Mouse (Mus musculus): ENCODE measurements around the gene Taldo1.
A peak's percentile ranks its signal among the peaks of the same experiment; 100 is the strongest.

Taldo1 gene

DNA sequence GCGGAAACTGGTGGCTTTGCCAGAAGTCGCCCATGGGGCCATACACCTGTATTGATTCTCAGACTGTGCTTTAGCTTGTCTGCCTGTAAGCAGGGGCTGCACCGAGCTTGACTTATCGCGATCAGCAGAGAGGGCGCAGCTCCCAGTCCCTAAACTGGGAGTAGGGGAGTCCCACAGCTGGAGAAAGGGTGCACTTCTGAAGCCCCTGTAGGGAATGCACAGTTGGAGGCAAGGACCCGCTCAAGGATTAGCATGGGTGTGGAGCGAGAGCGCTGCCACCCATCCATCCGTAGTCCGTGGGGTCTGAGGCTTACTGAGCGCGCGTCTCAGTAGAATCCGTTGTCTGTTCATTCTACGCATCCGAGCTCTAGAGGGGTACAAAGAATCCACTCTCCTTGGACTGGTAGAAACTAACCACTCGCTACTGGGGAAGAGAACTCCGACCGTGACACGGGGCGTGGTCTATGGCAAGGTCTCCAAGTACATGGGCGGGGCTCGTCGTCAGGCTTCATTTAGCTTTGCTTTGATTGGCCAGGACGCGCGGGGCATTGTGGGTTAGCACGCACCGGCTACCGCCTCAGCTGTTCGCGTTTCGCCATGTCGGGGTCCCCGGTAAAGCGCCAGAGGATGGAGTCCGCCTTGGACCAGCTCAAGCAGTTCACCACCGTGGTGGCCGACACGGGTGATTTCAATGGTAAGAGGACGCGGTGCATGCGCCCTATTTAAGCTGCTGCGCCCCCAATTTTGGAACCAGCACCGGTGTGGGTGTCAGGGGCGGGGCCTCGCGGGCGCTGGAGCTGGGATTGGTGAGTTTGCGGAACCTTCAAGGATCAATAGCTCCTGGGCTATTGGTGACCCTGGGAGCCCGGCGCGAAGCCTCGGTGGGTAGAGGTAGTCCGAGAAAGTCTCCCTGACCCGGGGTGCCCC, at the start of gene Taldo1:
Gene Taldo1 (plus strand): TSS at position 575 of the 927 bp plus-strand sequence.
- peak; percentile 94 to 96 for DNase-seq (ENCODE audit: low spot score in 2 of 2)

DNA sequence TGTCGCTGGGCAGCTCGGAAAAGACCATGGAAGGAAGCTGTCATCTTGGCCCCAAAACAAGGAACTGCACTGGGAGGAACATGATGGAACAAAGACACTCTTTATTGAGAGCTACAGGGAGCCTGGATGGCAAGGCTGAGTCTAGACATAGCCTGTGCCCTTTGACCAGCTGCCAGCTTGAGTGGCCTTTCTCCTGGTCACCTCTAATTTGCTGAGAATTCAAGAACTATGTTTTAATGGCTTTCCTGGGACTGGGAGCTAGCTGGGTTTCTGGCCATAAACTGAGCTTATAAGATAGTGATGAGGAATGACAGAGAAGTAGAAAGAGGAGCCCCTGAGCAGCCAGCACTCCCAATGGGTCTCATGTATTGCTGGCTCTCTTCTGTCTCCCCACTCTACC, 48.8 kb upstream of the Taldo1 start:
- DNase-seq (ENCODE audit: low spot score in 2 of 2): no peak

DNA sequence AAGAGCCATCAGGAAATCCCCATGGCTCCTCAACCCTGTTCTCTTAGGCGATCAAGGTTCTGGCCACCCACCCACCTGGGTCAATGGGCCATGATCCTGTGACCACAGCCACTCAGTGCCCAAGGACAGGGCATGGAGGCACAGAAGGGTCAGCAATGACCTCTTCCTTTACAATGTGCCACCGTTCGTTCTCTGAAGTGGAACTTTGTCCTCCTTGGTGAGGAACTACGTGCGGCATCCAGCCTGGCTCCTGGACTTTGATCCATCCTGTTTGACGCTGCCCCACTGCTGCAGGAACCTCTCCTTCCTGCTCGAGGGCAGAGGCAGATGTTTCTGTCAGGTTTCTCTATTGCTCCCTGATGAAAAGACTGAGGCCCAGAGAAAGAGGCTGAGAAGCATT, 48.3 kb upstream of the Taldo1 start:
- no peak for DNase-seq (ENCODE audit: low spot score in 2 of 2)

DNA sequence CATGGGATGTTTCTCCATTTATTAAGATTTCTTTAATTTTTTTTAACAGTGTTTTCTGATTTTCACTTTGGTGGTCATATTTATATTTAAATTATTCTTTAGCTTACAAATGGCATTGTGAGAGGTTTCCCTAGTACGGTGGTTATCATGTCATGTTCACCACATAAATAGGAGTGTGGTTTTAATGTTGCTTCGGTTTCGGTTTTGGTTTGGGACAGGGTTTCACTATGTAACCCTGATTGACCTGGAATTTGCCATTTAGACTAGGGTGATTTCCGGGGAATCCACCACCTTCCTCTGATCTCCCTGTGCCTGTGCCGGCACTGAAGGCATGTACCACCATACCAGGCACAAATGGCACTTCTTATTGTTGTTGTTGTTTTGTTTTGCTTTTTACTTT, 47.2 kb upstream of the Taldo1 start:
- no peak for DNase-seq (ENCODE audit: low spot score in 2 of 2)

DNA sequence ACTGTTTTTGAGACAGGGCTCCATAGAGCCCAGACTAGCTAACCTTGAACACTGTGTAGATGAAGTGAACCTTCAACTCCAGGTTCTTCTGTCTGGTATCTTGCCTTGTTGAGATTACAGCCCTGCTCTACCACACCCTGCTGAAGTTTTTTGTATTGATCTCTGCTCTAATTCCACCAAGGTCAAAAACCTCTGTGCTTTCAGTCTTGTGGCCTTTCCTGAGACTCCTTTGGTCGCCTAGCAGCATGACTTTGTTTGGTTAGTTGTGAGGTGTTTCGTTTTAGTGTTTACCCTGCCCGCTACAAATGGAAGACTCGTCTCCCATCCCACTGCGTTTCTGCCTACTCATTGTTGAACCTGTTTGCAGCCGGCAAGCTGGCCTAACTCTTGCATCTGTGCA, 40.9 kb upstream of the Taldo1 start:
- DNase-seq (ENCODE audit: low spot score in 2 of 2): no peak

DNA sequence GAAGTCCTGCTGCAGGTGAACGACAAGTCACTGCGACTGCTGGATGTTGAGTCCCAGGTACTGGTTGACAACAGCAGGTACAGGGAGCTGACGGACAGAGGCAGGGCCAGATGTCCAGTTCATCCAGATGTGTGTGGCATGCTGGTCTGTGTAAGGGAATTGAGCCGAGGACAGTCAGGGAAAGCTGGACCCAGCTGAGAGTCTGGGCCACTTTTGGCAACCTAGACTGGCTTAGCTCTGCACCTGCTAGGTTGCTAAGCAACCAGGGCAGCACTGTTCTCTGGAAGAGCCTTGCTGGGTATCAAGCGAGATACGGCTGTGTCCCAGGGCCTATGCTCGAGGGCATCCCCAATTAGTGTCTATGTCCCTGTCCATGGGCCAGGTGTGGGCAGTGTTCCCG, 36.9 kb upstream of the Taldo1 start:
- DNase-seq (ENCODE audit: low spot score in 2 of 2): no peak

DNA sequence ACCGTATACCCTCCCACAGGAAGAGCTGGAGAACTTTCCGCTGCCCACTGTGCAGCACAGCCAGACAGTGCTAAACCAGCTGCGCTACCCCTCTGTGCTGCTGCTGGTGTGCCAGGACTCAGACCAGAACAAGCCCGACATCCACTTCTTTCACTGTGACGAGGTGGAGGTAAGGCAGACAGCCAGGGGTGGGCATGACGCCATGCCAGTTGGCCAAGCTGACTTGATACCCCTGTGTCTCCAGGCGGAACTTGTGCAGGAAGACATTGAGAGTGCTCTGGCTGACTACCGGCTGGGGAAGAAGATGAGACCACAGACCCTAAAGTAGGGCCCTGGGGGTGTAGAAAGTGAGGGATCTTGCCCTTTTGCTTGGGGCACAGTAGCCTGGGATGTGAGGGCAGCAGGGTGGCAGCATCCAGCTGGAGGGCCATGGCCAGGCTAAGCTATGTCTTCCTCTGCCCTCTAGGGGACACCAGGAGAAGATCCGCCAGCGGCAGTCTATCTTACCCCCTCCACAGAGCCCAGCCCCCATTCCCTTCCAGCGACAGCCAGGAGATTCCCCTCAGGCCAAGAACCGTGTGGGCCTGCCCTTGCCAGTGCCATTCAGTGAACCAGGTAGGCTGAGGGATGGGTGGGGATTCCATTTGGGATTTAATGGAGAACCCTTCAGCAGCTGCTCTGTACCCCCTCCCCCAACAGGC, 36.2 kb upstream of the Taldo1 start:
- DNase-seq (ENCODE audit: low spot score in 2 of 2): no peak

DNA sequence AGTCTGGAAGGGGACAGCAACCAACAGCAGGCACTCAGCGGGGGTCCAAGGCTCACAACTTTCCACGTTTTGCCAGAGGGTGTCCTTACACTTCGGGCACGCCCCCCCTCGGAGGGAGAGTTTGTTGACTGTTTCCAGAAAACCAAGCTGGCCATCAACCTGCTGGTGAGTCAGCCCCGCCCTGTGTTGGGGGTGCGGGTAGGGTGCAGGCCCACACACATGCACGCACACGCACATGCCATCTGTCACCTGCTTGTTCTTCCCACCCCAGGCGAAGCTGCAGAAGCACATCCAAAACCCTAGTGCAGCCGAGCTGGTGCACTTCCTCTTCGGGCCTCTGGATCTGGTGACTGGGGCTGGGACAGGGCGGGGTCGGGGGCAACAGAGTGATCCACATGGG, 35.0 kb upstream of the Taldo1 start:
- DNase-seq (ENCODE audit: low spot score in 2 of 2): peak; percentile 34 to 43

DNA sequence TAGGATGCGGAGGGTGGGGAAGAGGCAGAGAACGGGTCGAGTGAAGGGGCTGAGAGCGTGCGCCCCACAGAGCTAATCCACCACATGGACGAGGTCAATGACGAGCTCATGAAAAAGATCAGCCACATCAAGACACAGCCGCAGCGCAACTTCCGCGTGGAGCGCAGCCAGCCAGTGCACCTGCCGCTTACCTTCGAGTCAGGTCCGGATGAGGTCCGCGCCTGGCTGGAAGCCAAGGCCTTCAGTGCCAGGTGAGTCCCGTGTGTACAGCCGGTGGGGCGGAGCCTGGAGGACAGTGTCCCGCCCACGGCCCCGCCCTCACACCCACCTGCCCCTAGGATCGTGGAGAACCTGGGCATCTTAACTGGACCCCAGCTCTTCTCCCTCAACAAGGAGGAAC, 30.5 kb upstream of the Taldo1 start:
- DNase-seq (ENCODE audit: low spot score in 2 of 2): no peak

DNA sequence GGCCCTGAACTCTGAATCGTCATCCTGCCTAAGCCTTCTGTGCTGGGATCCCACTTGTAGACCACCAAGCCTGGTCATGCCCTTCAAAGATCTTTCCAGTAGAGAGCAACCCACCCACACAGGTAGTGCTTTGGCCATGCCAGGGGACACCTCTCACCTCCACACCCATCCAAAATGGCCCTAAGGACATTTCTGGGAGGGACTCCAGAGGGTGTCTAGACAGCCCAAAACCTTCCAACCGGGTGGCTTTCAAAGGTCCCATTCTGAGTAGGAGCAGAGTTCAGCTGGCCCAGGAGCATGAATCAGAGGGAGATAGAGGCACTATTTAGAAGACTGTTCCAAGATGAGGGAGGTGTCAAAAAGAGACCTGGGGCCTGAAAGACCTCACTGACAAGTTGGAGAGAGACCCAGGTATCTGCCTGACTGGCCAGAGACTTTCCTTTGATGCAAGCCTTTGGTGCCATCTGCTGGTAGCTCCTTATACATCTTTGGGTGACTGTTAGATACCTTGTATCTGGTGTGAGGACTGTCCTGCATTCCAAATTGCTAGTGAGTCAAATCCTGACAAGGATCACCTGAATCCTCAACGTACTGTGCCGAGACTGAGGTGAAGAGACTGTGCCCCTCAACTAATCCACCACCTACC, 28.8 kb upstream of the Taldo1 start:
- DNase-seq (ENCODE audit: low spot score in 2 of 2): peak; percentile 46 to 54

DNA sequence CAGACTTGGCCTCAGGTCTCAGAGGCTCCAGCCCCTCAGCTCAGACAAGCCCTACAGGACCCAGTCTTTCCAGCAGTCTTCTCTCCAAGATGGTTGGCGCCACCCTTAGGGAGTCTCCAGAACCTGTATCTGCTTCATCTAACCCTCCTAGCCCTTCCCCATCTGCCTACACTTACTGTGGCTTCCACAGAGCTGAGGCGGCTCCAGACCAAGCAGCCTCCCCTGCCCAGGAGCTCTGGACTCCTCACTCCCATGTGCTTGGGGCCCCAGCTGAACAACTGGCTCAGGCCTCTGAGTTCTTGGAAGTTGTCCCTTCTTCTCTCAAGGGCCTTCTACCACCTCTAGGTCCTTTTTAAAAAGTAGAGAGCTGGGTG, 28.3 kb upstream of the Taldo1 start:
- no peak for DNase-seq (ENCODE audit: low spot score in 2 of 2)

DNA sequence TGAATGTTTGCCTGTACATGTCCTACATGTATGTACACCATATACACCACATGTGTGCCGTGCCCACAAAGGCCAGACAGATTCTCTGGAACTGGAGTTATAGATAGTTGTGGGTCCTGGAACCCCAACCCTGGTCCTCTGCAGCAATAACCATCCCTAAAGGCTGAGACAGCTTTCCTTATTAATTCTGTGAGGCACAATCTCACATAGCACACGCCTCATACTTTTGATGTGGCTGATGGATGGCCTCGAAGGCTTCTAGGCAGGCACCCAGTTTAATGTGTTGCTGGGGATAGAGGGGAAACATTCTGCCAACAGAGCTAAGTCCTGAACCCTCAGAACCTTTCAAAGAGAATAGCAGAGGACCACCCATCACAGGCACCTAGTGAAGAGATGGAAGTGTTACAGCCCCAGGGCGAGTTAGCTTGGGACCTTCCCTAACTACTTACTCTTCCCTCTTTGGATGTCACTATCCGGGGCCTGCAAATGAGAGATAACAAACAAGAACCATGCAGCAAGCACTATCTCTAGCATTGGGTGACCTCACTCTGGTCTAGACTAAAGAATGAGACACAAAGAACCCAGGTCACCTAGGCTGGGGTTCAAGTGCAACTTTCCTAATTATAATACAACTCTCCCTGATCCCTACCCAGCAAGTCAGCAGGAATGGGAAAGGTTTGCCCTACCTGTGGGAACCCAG, 27.5 kb upstream of the Taldo1 start:
- no peak for DNase-seq (ENCODE audit: low spot score in 2 of 2)

DNA sequence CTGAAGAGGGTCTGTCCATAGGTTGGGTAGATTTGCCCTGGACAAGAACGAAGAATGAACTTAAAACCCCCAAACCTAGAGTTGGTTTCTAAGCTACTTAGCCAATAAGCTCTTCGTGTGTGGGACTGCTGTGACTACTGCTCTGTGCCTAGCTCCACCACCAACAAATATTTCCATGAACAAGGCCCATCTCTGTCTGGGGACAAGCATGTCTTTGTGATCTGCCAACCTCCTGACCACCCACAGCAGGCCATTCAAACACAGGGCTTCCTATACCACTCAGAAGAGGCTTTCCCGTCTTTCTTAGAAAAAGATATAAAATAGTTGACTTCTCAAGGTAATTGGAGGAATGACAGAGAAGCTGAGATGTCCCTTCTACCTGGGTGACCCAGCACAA, 27.0 kb upstream of the Taldo1 start:
- DNase-seq (ENCODE audit: low spot score in 2 of 2): no peak

DNA sequence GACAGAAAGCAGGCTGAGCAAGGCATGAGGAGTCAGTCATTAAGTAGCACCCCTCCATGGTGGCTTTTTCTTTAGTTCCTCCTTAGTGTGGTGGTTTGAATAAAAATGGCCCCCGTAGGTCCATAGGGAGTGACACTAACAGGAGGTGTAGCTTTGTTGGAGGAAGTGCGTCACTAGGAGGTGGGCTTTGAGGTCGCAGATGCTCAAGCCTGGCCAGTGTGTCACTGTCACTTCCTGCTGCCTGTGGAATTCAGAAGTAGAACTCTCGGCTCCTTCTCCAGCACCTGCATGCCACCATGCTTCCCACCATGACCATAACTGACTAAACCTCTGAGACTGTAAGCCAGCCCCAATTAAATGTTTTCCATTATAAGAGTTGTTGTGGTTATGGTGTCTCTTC, 24.6 kb upstream of the Taldo1 start:
- no peak for DNase-seq (ENCODE audit: low spot score in 2 of 2)

DNA sequence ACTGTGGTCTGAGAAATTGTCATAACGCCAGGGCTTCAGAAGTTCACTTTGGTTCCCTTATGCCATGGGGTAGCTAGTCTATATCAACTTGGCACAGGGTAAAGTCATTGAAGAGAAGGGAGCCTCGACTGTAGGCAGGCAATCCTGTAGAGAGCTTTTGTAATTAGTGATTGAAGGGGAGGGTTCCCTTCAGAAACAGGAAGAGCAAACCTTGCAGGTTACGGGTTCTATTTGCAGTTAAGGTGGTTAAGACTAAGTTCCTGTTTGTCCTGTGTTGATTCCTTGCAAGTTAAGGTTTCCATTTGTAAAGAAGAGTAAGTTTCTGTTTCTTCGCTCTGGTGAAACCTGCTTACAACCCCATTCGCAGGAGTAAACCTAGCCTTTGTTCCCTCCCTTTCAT, 22.1 kb upstream of the Taldo1 start:
- no peak for DNase-seq (ENCODE audit: low spot score in 2 of 2)

DNA sequence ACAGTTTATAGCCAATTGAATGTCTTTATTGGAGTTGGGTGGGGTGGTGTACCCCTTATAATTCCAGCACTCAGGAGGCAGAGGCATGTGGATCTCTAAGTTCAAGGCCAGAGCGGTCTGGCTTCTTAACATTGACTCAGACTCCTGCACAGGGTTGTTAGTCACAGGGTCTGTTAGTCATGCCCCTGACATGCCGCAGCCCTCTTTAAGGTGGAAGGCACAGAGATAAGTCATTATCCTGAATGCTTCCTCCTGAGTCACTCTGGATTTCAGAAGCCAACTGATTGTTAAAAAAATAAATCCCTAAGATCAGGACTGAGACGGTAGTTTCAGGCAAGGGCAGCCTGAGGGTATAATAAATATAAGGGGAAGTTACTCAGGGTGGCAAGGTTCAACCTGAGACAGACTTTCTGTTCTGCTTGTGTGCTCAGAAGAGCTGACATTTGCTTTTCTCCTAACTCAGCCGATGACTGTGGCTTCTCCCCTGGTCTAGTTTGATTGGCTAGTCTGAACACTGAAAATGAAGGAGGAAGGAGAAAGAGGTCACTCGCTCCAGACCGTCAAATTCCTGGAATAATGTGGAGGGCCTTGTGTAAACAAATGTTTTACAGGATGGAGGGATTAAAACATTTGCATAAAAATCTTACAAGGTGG, 19.9 kb upstream of the Taldo1 start:
- DNase-seq (ENCODE audit: low spot score in 2 of 2): no peak

DNA sequence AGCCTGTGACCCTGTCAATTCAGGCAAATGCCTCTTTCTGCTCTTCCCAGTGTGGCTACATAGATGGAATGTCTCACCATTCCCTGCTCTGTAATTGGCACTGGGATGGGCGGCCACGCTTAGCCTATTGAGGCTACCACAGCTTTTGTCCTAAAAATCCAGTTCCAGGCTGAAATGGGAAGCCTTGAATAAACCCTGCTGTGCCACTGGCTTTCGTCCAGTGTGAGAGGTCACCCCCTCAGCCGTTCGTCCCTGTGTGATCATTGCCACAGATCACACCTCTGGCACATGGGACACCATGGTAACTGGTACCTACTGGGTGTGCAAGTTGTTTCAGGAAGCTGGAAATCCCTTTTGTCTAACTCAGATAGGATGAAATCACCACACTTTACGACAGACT, 18.4 kb upstream of the Taldo1 start:
- DNase-seq (ENCODE audit: low spot score in 2 of 2): no peak

DNA sequence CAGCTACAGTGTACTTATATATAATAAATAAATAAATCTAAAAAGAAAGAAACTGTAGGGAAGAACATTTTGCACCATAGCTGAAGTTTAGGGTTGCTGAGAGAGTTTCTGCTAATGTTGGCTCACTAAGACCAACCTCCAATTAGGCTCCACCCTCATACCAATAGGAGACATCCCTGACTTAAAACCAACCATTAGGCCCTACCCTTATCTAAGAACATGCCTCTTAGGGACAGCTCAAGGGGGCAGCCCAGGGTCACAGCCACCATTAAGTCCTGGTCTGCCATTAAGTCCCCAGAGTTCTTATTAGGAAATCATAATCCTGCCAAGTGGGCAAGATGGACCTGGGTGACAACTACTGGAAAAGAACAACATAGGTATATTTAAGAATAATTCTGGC, 17.6 kb upstream of the Taldo1 start:
- DNase-seq (ENCODE audit: low spot score in 2 of 2): no peak

DNA sequence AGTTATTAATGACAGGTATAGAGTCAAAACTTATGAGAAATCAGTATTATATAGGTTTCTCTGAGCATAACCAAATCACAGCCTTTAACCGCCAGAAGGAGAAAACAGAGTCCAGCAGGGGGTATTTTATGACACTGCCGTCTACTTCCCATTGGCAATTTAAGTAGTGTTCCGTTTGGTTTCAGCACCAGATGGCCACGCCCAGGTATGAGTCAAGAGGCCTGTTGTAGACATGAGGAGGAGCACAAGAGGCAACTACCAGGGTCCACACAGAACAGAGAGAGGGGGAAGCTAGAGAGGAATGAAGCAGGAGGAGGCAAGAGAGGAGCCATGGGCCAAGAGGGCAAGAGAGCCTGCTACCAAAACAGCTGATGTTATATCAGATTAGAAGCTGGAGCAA, 12.4 kb upstream of the Taldo1 start:
- no peak for DNase-seq (ENCODE audit: low spot score in 2 of 2)

DNA sequence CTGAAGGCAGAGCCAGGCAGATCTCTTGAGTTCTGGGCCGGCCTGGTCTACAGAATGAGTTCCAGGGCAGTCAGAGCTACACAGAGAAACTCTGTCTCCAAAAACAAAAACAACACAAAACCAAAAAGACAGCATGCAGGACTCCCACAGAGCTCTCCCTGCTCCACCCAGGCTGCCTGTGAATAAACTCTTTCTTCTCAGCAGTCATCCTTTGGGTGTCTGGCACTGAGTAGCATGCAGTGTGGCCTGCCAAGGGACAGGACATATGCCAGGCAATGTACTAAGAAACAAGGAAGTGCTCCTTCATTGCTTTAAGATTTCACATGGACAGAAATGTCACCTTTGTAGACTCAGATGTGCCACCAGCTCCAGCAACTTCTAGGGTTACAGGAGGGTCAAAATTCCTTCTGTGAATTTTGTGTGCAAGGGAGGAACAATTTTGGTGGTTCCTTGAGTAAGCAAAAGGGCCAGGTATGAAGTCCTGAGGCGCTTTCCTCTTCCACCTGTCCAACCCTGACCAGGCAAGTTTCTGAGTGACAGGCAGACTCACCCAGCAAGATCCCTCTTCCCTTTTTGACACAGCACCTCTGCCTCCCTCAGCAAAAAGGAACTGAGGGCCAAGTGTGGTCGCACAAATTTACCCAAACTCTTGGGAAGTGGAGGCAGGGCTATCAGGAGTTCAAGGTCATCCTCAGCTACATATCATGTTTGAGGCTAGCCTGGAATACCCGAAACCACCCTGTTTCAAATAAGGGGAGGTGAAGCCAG, 10.7 kb upstream of the Taldo1 start:
- DNase-seq (ENCODE audit: low spot score in 2 of 2): no peak
